Mouse (Mus musculus) kidney, adult 9 months (tissue): Measurements from ENCODE around the gene Smad6.

ENCODE experiments used
- DNase-seq: peaks from one replicate; pipeline ENCODE4 v3.0.0; 2022

Smad6 gene

GRCm38 (mm10) chr9:64021319-64021850 lies 474 bp downstream of the Smad6 start:
- DNase-seq, result no peak

DNA sequence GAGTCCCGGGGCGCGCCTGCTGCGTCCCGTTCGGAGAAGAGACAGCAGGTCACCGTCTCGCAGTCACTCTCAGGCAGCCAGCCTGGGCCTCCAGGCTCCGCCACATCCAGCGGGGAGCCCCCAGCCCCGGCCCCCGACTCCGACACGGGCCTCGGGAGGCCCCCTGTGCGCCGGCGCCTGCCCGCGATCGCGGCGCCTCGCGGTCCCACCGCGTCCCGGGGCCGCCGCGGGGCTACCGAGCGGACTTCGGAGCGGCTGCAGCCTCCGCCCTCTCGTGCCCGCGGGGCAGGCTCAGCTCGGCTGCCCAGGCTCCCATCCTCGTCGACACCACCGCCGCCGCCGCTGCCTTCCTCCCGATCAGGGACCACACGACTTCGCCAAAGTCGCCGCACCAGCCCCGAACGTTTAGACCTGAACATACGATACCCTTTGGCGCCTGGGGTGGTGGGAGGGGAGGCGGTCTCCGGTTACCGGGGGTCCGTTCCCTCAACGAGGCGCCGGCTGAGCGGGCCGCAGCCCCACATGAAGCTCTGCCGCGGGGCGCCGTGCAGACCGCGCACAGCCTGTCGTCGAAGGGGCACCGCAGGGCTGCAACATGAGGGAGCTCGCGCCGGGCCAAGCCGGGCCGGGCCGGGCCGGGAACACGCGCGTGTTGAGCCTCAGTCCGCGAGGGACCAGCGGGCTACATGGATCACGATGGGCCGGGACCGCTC lies 1.1 kb downstream of the Smad6 start:
- no peak for DNase-seq

DNA sequence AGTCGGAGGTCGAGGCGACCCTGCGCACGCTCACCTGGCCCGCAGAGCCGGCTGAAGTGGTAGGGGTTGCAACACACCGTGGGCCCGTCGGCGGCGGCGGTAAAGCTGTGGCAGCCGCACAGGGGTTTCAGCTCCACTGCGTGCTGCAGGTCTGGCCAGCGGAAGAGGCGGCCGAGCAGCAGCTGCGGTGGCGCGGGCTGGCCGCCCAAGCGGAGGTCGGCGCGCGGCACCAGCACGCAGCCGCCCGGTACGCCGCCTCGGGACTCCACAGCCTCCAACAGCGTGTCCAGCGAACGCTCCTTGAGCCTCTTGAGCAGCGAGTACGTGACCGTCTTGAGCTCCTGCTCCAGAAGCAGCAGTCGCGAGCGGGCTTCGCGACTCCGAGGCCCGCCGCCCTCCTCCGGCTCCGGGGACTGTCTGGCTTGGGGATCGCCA lies 1.7 kb downstream of the Smad6 start:
- no peak for DNase-seq

GRCm38 (mm10) chr9:64019036-64019886 lies 2.6 kb downstream of the Smad6 start:
- peak; percentile 34 for DNase-seq

- peak; percentile 79 for DNase-seq
Observed at GRCm38 (mm10) chr9:64017861-64018793, 3.7 kb downstream of the Smad6 start.

DNA sequence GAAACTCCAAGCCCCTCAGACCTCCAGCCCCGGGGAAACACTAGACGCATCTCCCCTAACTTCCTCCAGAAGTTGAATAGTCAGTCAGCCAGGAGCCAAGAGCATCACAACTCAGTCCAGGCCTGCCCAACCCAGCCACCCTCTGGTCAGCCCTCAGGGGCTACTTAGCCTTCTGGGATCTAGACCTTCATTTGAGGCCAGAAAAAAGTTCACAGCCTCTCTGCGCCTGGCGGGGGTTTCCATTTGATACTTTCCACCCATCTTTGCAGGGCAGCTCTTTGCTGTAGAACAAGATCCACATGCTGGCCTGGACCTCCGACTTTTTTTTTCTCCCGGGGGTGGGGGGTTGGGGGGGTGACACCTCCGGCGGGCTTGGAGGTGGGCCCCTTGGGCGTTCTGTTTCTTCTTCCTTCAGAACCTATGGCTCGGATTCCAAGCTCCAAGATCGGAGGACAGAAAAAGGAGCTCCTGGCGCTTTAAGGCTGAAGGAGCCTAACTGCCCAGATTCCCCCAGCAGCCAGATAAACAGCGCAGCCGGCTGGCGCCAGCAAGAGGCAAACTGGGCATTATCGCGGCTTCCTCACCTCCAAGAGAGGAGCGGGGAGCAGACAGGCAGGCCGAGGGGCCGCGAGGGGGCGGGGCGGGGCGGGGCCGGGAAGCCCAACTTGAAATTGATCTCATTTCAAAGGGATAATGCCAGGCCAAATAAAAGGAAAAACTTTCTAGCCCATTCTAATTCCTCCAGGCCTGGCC lies 5.0 kb downstream of the Smad6 start:
- DNase-seq, result peak; percentile 49

DNA sequence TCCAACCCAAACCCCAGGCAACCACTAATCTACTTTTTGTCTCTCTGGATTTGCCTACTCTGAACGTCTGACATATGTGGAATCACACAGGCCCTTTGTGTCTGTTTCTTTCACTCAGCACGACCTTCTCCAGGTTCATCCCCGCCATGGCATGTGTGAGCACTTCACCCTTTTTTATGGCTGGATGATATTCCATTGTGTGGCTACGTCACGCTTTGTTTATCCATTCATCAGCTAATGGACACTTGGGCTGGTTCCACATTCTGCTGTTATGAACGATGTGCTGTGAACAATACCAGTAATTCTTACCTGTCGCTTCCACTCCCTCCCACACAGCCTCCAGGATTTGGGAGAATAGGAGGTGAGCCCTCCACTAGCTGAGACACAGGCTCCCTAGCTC lies 5.8 kb downstream of the Smad6 start:
- DNase-seq, result no peak

DNA sequence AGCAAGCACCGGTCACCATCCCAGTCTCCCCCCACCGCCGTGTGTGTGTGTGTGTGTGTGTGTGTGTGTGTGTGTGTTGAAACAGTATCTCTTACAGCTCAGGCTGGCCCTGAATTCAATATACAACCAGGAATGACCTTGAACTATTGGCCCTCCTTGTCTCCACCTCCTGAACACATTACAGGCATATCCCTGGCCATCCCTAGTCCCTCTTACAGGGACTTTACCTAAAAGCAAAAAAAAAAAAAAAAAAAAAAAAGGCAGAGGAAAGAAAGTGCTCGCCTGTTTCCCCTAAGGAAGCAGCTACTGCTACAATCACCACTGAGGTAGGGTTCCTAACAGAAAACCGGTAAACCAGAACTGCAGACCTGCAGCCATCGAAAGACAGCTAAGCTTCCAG lies 7.1 kb downstream of the Smad6 start:
- no peak for DNase-seq

DNA sequence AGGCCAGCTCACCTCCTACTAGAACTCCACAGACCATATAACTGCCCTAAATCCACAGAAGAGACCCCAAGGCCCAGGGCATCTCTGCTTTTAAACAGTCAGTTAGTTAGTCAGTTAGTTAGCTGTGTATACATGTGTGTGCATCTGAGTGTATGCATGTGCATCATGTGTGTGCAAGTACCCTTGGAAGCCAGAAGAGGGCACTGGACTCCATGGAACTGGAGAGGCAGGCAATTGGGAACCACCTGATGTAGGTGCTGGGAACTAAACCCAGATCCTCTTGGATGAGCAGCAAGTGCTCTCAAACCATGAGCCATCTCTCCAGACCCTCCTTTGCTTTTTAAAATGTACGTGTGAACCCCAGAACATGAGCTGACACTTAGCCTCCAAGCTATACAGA lies 10.5 kb downstream of the Smad6 start:
- DNase-seq, result no peak

DNA sequence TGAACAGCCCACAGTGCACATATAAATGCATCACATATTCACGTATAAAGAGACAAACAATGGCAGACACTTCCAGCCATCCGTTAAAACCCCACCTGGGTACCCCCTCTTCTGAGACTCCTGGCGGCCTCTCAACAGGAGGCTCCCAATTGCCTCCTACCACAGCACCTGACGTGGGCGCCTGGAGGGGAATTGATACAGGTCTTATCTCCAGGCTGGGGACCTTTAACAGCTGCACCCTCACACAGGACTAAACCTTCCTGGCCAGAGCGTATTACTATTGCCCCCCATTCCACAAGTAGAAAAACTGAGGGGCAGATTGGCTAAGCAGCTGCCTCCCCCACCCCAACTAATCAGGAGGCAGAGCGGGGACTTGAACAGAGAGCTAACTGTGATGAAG lies 18.9 kb downstream of the Smad6 start:
- no peak for DNase-seq

DNA sequence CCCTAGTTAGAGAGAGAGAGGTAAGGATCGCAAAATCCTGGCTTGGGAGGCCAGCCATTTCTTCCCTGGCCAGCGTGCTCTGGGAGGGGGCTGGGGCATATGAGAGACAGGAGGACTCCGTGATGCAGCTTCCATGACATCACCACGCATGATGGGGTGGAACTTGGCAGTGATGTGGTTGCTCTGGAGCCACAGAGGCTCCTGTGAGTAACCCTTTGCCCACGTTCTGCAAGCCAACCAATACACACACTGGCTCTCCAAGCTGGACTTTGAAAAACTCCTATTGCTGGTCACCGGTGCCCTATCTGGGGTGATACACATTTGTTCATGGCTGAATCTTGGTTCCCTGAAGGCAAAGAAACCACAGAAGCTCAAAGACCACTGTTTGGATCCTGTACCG lies 20.8 kb downstream of the Smad6 start:
- DNase-seq, result no peak

GRCm38 (mm10) chr9:64000085-64000484 lies 21.8 kb downstream of the Smad6 start:
- DNase-seq, result no peak

DNA sequence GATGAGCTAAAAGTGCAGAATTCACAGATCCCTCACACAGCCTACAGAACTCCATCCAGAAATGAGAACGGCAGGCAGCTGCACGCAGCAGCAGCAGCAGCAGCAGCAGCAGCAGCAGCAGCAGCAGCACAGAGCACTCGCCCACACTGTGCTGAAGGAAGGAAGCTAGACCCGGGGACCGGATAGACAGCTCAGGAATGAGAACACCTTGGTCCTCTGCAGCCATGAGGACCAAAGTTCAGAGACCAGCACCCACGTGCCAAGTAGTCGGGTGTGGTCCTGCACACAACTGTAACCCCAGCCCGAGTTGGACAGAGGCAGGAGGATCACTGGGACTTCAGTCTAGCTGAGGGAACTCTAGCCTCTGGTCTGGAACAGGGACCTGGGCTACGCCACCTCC lies 22.7 kb downstream of the Smad6 start:
- no peak for DNase-seq

GRCm38 (mm10) chr9:63998026-63998425 lies 23.8 kb downstream of the Smad6 start:
- no peak for DNase-seq

GRCm38 (mm10) chr9:63997439-63997838 lies 24.4 kb downstream of the Smad6 start:
- DNase-seq, result no peak

DNA sequence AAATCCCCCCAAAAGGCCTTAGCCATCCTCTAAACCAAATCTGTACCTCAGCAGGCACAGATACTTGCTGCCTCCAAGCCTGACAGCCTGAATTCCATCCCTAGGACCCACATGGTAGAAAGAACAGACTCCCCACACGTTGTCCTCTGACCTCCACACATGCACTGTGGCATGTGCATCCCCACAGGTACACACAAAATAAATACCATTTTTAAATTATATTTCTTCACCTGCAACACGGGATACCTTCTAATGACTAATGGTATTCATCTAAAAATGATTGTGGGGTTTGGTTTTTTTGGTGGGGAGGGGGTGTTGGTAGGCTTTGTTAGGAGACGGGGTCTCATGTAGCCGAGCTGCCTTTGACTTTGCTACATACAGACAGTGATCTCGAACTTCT lies 28.6 kb downstream of the Smad6 start:
- DNase-seq, result no peak

GRCm38 (mm10) chr9:63992761-63993160 lies 29.1 kb downstream of the Smad6 start:
- DNase-seq, result no peak

GRCm38 (mm10) chr9:63991193-63991592 lies 30.7 kb downstream of the Smad6 start:
- peak; percentile 44 for DNase-seq

DNA sequence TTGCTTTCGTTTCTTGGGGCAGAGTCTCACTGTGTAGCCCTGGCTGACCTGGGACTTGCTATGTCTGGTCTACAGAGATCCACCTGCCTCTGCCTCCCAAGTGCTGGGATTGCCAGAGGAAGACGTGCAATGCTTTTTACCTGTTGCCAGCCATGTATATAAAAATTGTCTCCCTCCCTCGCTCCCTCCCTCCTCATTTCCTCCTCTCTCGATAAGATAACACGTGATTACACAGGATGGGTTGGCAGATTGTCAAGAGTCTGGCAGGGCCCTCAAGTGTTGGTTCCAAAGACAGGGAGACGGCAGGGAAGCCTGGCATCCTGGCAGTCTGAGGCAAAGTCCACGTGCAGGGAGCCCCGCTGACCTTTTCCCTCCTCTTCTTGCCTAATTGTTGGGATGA lies 32.2 kb downstream of the Smad6 start:
- DNase-seq, result peak; percentile 50

DNA sequence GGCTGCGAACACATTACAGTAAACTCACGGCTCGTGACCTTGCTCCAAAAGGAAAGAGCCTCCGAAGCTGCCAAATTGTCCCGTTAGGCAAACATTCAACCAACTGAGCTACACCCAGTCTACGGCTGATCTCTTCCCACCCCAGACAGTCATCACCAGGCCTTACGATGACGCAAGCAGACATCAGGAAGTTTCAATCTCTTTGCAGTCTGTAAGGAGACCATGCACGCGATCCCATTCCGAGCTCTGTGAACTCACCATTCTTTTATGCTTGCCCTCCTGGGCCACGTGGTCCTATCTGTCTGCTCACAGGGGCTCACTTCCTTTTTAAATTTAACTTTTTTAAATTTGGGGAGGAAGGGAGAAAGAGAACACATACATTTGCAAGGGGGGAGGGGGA lies 32.6 kb downstream of the Smad6 start:
- no peak for DNase-seq

GRCm38 (mm10) chr9:63985125-63985524 lies 36.7 kb downstream of the Smad6 start:
- DNase-seq, result no peak
